Mouse (Mus musculus) embryonic fibroblast, embryonic 13.5 days (primary cell): ENCODE data around the gene Nfrkb. TPM values are rescaled to one million over a fixed set of nuclear protein-coding genes. Genes with fewer than 3 reads are reported as not detected.

Experiments used
- H3K27ac ChIP-seq: 2 replicates; pipeline ENCODE4 v1.5.1; 2012; ENCODE audit warnings: low read length, control low read depth, inconsistent platforms; ENCODE audit not compliant: insufficient read depth
- H3K4me1 ChIP-seq: 2 replicates; pipeline ENCODE4 v1.6.1; 2011; ENCODE audit warnings: low read length; ENCODE audit not compliant: control insufficient read depth, insufficient read depth
- H3K4me3 ChIP-seq: 2 replicates; pipeline ENCODE4 v1.5.1; 2011; ENCODE audit warnings: mild to moderate bottlenecking, control low read depth, low read length; ENCODE audit not compliant: insufficient read depth
- CTCF ChIP-seq: IDR thresholded peaks from 2 replicates; pipeline ENCODE4 v1.5.1; 2011; ENCODE audit warnings: mild to moderate bottlenecking, control low read depth, low read length, moderate library complexity, borderline replicate concordance; ENCODE audit not compliant: insufficient read depth
- POLR2A ChIP-seq: IDR thresholded peaks from 2 replicates; pipeline ENCODE4 v1.6.1; 2011; ENCODE audit warnings: low read depth, mild to moderate bottlenecking, control low read depth, low read length, moderate library complexity
- polyA plus RNA-seq: library from polyadenylated mRNA; stranded (reverse); fragments of >200 nt; gene quantifications from 2 replicates; pipeline ENCODE4 v1.2.4, GENCODE M21; 2011; ENCODE audit warnings: low read depth; ENCODE audit not compliant: missing spikeins, insufficient read length

Gene Nfrkb
- polyA plus RNA-seq, 1 experiment, result 14.0 TPM

DNA sequence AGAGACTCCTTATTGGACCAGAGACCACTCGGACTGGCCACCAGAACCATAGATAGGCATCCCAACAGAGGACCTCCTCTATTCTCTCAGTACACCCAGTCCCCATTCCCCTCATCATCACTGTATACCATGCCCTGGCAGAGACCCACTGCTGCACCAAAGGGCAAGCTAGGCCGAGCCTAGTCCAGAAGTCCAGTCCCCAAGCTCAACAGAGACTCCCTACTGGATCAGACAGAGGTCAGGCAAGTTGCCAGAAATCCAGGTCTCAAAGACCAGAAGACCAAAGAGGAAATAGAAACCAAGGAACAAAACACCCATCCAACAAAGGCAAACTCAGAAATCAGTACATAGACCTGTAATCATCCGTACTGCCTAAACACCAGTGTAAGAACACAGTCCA is 14.3 kb upstream of the Nfrkb start:
- TF ChIP-seq CTCF, result no peak
- no peak for TF ChIP-seq POLR2A
- no peak overlapping the region for H3K4me3 ChIP-seq
- no peak overlapping the region for H3K27ac ChIP-seq
- no peaks in the 10 kb centered on the region for H3K4me1 ChIP-seq

DNA sequence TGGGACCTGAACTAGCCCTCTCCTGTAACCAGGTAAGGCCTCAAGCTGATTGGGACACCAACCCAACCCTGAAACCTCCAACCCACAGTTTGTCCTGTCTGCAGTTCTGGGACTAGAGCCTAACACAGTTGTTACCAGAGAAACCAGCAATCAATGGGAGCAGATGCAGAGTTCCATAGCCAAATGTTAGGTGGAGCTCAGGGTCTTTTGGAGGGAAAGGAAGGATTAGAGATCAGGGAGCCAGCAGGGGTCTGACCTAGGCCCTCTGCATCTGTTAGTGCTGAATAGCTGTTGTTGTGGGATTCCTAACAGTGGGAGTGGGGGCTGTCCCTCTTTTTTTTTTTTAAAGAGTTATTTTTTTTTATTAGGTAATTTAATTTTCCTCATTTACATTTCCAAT is 9.3 kb upstream of the Nfrkb start:
- TF ChIP-seq CTCF (no peak), POLR2A (no peak)
- Histone ChIP-seq H3K4me1 (no peaks in the 10 kb centered on the region), H3K27ac (no peak overlapping the region), H3K4me3 (no peak overlapping the region)

DNA sequence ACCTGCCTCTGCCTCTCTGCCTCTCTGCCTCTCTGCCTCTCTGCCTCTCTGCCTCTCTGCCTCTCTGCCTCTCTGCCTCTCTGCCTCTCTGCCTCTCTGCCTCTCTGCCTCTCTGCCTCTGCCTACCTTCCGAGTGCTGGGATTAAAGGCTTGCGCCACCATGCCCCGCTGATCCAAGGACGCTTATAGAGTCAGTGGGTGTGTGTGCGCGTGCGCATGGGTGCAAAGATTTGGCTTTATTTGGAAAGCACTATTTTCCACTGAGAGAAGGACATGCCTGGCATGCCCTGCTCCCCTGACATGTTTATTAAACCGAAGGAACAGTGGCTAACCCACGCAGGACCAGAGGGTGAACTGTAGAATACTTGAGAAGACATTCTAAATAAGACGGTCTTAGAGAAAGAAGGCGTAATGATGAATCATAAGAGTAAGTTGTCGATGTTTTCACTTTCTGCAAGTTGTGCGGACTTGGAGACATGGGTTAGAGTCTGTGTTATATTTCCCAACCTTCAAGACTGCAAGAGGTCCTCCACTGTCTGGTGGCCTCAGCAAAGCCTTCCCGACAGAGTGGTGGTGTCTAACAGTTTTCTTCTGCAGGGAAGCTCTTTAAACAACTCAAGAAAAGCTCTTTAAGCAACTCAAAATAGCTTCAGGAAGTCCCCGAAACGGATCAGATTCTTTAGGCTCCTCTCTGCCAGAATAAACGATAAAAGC is 1.0 kb upstream of the Nfrkb start:
- Histone ChIP-seq H3K4me3 (no peak overlapping the region), H3K27ac (no peak overlapping the region), H3K4me1 (no peaks in the 10 kb centered on the region)
- no peak for TF ChIP-seq CTCF
- TF ChIP-seq POLR2A, result no peak

DNA sequence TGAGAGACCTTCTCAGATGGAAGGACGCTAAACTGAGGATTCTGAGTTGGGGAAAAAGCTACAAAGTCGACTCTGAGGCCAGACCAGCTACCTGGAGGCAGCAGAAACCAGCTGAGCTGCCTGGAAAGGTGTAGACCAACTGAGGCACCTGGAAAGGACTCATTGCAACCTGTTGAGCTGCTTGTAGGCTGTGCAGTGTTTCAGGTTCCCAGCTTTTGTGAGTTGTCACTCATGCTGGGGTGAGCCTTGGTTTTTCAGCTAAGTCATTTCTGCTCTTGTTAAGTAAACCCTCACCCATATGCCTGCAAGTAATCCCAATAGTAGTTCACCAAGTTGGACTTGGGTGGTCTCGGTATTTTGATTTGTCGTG is 507 bp upstream of the Nfrkb start:
- no peak overlapping the region for H3K27ac ChIP-seq
- TF ChIP-seq CTCF (no peak), POLR2A (no peak)
- H3K4me3 ChIP-seq, result peak overlapping the region; percentile 90
- no peaks in the 10 kb centered on the region for H3K4me1 ChIP-seq

DNA sequence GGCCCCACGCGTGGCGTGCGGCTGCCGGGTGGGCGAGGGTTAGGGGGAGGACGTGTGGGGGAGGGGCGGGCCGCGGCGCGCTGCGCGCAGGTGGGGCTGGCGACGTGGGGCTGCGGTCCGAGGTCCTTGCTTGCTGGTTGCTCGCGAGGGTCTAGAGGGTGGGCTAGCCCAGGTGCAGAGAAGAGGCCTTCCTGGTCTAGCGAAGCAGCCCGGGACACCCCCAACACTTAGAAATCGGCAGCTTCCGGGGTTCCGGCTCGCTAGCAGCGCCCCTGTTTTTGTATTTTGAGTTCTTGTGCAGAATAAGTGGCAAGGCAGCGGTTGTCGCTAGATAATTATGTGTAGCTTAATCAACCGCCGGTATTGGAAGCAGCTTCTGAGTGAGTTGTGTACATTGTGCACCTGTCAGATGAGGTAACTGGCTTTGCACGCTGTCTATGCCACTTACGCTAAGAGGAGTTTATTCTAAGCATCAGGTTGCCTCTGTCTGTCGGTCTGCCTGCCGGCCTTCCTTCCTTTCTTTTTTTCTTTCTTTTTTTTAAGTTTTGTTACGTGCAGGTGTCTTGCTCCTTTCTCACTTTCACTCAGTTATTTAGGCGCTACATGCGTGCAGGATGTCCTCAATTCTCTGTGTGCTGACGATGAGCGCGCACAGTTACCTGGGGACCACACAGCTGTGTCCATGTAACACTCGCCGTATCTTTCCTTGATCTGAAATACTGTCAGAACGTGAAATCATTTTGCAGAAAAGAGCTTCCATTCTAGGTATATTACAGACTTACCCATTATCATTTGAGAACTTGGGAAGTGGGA is 582 bp downstream of the Nfrkb start:
- Histone ChIP-seq H3K4me3 (peak overlapping the region; percentile 90), H3K27ac (no peak overlapping the region), H3K4me1 (no peaks in the 10 kb centered on the region)
- TF ChIP-seq POLR2A, result no peak

DNA sequence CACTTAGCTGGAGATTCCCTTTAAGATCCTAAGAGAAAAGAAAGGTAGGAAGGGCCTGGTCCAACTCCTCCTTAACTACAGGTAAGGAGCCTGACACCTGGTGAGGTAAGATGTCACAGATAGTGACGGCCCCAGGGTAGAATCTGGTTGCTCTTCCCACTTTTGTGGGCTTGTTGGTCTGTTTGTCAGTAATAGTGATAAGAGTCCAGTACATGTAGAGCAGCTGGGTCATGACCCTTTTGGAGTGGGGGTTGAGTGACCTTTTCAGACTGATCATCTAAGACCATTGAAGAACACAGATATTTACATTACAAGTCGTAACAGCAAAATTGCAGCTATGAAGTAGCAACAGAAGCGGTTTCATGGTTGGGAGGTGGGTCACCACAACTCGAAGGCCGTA is 1.2 kb downstream of the Nfrkb start:
- peak overlapping the region; percentile 90 for H3K4me3 ChIP-seq
- H3K4me1 ChIP-seq, result no peaks in the 10 kb centered on the region
- TF ChIP-seq CTCF (no peak), POLR2A (no peak)
- no peak overlapping the region for H3K27ac ChIP-seq

DNA sequence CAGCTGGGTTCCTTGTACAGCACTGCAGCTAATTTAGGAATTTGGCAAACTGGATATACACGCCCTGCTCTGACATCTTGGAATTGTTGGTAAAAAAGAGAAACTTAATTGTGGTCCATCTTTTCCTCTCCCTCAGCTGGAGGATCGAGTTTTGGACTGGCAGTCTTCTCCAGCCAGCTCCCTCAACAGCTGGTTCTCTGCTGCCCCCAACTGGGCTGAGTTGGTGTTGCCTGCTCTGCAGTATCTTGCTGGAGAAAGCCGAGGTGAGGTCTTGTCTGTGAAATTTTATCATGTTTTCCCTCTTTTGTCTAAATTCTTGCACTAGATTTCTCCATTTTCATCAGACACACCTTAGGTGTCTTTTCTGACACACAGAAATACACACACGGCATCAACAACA is 14.4 kb downstream of the Nfrkb start:
- Histone ChIP-seq H3K4me1 (no peaks in the 10 kb centered on the region), H3K4me3 (no peak overlapping the region), H3K27ac (no peak overlapping the region)
- no peak for TF ChIP-seq POLR2A
- TF ChIP-seq CTCF, result peak; percentile 75

DNA sequence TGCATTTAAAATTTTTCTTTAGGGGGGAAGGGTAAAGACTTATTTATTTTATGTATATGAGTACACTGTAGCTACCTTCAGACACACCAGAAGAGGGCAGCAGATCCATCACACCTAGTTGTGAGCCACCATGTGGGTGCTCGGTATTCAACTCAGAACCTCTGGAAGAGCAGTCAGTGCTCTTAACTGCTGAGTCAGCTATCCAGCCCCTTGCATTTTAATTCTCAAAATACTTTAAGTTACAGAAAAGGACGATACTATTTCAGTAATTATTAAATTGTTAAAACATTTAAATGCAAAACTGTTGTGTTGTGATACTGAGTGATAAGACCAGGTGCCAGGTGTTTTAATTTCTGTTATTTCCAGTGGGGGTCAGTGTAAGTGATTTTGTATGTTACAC is 18.3 kb downstream of the Nfrkb start:
- Histone ChIP-seq H3K27ac (no peak overlapping the region), H3K4me3 (no peak overlapping the region), H3K4me1 (no peaks in the 10 kb centered on the region)
- no peak for TF ChIP-seq CTCF
- no peak for TF ChIP-seq POLR2A

DNA sequence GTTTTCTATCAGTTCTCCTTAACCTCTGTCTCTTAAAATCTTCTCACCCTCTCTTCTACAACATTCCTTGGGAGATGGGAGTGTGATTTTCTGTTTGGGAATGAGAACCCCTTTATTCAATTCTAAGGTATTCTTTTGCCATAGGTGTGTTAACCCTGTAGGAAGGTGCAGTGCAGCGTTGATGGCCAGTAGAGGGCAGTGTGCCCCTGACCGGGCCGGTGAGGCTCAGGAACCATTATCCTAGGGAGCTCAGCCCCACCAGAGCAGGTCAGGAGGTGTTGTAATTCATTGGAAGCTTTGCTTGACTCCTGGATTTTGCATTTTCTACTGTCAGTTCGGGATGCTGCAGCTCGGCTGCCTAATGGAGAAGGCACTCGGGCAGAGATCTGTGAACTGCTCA is 19.2 kb downstream of the Nfrkb start:
- no peak overlapping the region for H3K27ac ChIP-seq
- TF ChIP-seq POLR2A (no peak), CTCF (peak; percentile 83; the same call in 1 of the 2 replicates)
- no peak overlapping the region for H3K4me3 ChIP-seq
- no peaks in the 10 kb centered on the region for H3K4me1 ChIP-seq

DNA sequence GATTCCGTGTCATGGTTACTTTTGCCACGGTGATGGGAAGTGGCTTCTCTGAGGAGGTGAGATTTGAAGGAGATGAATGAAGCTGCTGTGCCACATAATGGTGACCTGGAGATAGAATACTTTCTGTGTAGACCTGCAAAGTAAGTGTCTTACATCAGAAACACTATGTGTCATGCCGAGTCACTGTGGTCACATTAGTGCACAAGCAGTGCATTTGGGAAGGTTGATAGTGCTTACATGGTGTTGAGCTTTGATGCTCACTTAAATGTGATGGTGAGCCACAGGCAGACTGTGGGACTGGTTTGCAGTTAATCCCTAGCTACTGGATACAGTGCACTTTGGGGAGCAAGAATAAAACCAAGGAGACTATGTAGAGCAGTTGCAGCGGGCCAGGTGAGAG is 26.2 kb downstream of the Nfrkb start:
- no peak overlapping the region for H3K27ac ChIP-seq
- no peak for TF ChIP-seq CTCF
- no peak for TF ChIP-seq POLR2A
- H3K4me3 ChIP-seq, result no peak overlapping the region
- no peaks in the 10 kb centered on the region for H3K4me1 ChIP-seq
